Mouse (Mus musculus) C3H10T1/2 (cell line): Measurements from ENCODE around the gene Slc35a5. TPM values are rescaled to one million over a fixed set of nuclear protein-coding genes. Genes with fewer than 3 reads are reported as not detected.

ENCODE experiments used
- polyA plus RNA-seq, 2 experiments: library from polyadenylated mRNA; unstranded; fragments of >200 nt; fragmentation: generic; extraction: Trizol; gene quantifications; one replicate each; pipeline ENCODE4 v1.2.1; 2012; ENCODE audit warnings: missing spikeins in 2 of 2

The Slc35a5 gene
- 1 to 10 TPM in 1 of 2 experiments, under 1 TPM in 1; 0.12 to 2.1 TPM for polyA plus RNA-seq

GRCm38 (mm10) chr16:45158522-45159388, at the start of gene Slc35a5, which contains the start of gene Atg3:
Gene Slc35a5 (minus strand): TSS chr16:45158706.
Gene Atg3 (plus strand): TSS chr16:45158785.

GRCm38 (mm10) chr16:45093137-45093731, 65.3 kb downstream of the Slc35a5 start, which contains the start of gene Ccdc80:
Gene Ccdc80 (plus strand): TSS chr16:45093402.

Other genes with a start within 250 kb of the Slc35a5 start
- not detected for gene Cd200r3, start 215.0 kb downstream of the Slc35a5 start, polyA plus RNA-seq
- 10 to 100 TPM in 1 of 2 experiments, under 1 TPM in 1; 0.18 to 36.3 TPM for gene Ccdc80, start 65.3 kb downstream of the Slc35a5 start, polyA plus RNA-seq
- gene Atg3, start 79 bp upstream of the Slc35a5 start, polyA plus RNA-seq = 10 to 100 TPM in 1 of 2 experiments, 1 to 10 TPM in 1; 1.1 to 13.4 TPM
- not detected for gene Btla, start 65.6 kb upstream of the Slc35a5 start, polyA plus RNA-seq